Mouse (Mus musculus): Measurements from ENCODE around the gene Hcrtr1. TPM values are rescaled to one million over a fixed set of nuclear protein-coding genes. Genes with fewer than 3 reads are reported as not detected.

The Hcrtr1 gene
- polyA plus RNA-seq, 1 experiment from 2014 or later, result not detected

DNA sequence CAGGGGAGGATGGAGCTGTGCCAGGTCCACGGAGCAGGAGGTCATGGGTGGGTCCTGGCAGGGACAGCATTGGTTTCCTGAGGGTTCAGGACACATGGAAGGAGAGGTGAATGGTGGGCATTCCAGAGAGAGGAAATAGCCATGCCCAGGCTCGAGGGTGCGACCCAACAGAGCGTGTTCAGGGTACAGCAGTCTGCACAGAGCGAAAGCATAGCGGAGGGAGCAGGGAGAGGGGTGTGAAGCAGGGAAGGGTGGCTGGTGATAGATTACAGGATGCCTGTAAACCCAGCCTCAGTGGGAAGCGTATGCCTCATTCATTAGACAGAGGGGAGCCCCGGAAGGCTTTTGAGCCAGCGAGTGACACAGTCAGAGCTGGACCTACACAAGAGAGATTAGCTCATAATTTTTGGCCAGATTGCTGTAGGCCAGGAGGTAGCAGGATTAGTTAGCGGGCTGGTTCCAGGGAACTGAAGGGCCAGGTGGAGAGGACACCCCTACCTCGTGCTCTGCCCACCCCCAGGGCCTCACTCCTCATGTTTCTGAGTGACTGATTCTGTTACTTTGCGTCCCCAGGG is 53.8 kb downstream of the Hcrtr1 start:
- H3K4me1 ChIP-seq (ENCODE audit: control insufficient read depth, insufficient read depth, low read length), result no peaks in the 10 kb centered on the region
- H3K4me3 ChIP-seq (ENCODE audit: low read depth, low read length), result no peak overlapping the region
- ATAC-seq (ENCODE audit: insufficient number of reproducible peaks, low FRiP score, low TSS enrichment, low read depth) (no peak), DNase-seq (ENCODE audit: low spot score) (no peak)
- 68% methylated on average over 12 of the region's 12 CpGs for WGBS
- H3K9me3 ChIP-seq (ENCODE audit: control insufficient read depth, low read length), result no peaks in the 10 kb centered on the region
- 0 out of 2 replicates have a peak, but pooled peaks cover 5% of the 10 kb centered on the region for H3K27me3 ChIP-seq (ENCODE audit: control insufficient read depth, insufficient read depth, low read length)
- H3K36me3 ChIP-seq (ENCODE audit: control insufficient read depth, insufficient read depth, low read length), result no peaks in the 10 kb centered on the region
- no peak overlapping the region for H3K9ac ChIP-seq (ENCODE audit: low read length)
- no peak overlapping the region for H3K4me2 ChIP-seq (ENCODE audit: low read depth, severe bottlenecking)
- no peak overlapping the region for H3K27ac ChIP-seq (replicated peaks; ENCODE audit: low read depth, low read length)

DNA sequence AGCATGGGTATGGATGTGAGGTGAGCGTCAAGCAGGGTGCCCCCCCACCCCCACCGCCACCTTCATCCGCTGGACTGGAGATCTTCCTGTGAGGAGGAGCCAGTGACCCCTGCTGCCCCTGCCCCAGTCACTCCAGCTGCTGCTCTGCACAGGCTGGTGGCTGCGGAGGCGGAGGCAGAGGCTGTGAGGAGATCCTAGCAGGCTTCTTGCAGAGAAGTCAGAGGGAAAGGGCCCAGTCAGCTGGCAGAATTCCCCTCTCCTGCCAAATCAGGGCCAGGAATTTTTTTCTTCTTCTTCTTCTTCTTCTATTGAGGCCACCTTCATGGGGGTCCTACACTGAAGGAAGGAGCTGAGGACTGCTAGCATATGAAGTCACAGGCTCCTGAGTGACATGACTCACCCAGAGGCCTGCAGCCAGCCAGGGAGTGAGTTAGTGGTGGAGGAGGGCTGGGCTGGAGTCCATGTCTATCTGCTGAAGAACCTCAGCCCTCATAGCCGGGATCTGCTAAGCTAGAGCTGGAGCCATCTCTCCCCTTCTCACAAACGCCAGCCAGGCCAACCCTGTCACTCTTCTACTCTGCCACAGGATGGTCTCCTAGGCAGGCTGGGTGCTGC is 54.7 kb downstream of the Hcrtr1 start:
- Histone ChIP-seq H3K4me1 (ENCODE audit: control insufficient read depth, insufficient read depth, low read length) (no peaks in the 10 kb centered on the region), H3K27me3 (ENCODE audit: control insufficient read depth, insufficient read depth, low read length) (0 out of 2 replicates have a peak, but pooled peaks cover 5% of the 10 kb centered on the region), H3K4me3 (ENCODE audit: low read depth, low read length) (no peak overlapping the region), H3K36me3 (ENCODE audit: control insufficient read depth, insufficient read depth, low read length) (no peaks in the 10 kb centered on the region), H3K27ac (replicated peaks; ENCODE audit: low read depth, low read length) (no peak overlapping the region), H3K9me3 (ENCODE audit: control insufficient read depth, low read length) (no peaks in the 10 kb centered on the region), H3K4me2 (ENCODE audit: low read depth, severe bottlenecking) (no peak overlapping the region), H3K9ac (ENCODE audit: low read length) (no peak overlapping the region)
- no peak for ATAC-seq (ENCODE audit: insufficient number of reproducible peaks, low FRiP score, low TSS enrichment, low read depth)
- no peak for DNase-seq (ENCODE audit: low spot score)
- 44% methylated on average over 7 of the region's 7 CpGs for WGBS

DNA sequence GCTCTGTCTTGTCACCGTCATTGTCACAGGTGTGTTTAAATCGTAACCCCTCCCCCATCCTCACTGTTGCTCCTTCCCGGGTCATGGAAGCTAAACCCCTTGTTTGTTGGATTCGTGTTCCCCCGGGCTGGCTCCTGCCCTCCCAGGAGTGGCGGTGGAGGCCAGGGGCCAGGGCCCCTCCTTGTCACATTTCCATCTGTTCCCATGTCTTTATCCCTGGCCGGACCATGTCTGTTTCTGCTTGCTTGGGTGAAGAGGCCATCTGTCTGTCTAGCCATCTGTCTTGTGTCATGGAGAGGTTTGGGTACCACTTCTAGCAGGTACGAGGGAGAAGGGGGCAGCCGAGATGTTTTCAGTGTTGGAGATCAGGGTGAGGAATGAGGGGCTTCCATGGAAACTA is 56.9 kb downstream of the Hcrtr1 start:
- no peaks in the 10 kb centered on the region for H3K9me3 ChIP-seq (ENCODE audit: control insufficient read depth, low read length)
- H3K27ac ChIP-seq (replicated peaks; ENCODE audit: low read depth, low read length), result no peak overlapping the region
- DNase-seq (ENCODE audit: low spot score) (no peak), ATAC-seq (ENCODE audit: insufficient number of reproducible peaks, low FRiP score, low TSS enrichment, low read depth) (no peak)
- no peak overlapping the region for H3K4me3 ChIP-seq (ENCODE audit: low read depth, low read length)
- H3K9ac ChIP-seq (ENCODE audit: low read length), result no peak overlapping the region
- 0 out of 2 replicates have a peak, but pooled peaks cover 6% of the 10 kb centered on the region for H3K27me3 ChIP-seq (ENCODE audit: control insufficient read depth, insufficient read depth, low read length)
- WGBS, result 45% methylated on average over 9 of the region's 9 CpGs
- no peak overlapping the region for H3K4me2 ChIP-seq (ENCODE audit: low read depth, severe bottlenecking)
- no peaks in the 10 kb centered on the region for H3K36me3 ChIP-seq (ENCODE audit: control insufficient read depth, insufficient read depth, low read length)
- no peaks in the 10 kb centered on the region for H3K4me1 ChIP-seq (ENCODE audit: control insufficient read depth, insufficient read depth, low read length)

DNA sequence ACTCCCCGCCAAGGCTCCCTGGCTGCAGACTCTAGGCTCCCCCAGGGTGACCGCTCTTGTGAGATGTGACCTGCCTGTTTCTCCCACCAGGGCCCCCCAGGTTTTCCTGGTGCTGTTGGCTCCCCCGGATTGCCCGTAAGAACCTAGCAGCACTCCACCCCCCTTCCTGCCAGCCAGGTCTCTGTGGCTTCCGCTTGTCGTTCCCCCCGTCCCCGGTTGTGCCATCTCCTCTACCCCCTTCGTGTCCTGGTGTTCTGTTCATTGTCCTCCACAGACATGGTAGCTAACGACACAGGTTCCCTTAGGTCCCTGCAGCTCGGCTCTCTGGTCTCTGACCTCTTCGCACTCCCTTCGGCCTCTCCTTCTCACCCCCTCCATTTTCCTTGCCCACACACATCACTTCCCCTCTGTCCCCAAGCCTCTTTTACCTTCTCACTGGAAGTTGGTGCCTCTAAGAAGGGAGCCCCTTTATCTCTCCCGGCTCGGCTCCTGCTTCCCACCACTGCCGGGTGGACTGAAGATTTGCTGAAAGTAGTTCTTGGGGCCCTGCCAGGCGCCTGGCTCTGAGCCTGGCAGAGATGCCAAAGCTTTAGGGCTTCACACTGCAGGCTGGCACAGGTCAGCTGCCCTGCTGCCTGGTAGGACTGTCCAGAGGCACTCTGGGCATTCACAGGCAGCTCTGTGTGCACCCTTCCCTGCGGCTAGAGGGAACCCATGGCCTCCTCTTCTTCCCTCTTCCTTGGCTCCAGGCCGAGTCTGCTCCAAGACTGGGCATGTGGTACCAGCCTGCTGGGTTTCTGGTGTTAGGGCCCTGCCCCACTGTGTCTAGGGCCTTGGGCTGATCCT is 57.6 kb downstream of the Hcrtr1 start:
- Histone ChIP-seq H3K4me1 (ENCODE audit: control insufficient read depth, insufficient read depth, low read length) (no peaks in the 10 kb centered on the region), H3K9ac (ENCODE audit: low read length) (no peak overlapping the region)

More for the DNA sequence above, 57.6 kb downstream of the Hcrtr1 start:
- DNase-seq (ENCODE audit: low spot score) (no peak), ATAC-seq (ENCODE audit: insufficient number of reproducible peaks, low FRiP score, low TSS enrichment, low read depth) (no peak)
- Histone ChIP-seq H3K4me2 (ENCODE audit: low read depth, severe bottlenecking) (no peak overlapping the region), H3K27ac (replicated peaks; ENCODE audit: low read depth, low read length) (no peak overlapping the region), H3K4me3 (ENCODE audit: low read depth, low read length) (no peak overlapping the region), H3K9me3 (ENCODE audit: control insufficient read depth, low read length) (no peaks in the 10 kb centered on the region), H3K27me3 (ENCODE audit: control insufficient read depth, insufficient read depth, low read length) (0 out of 2 replicates have a peak, but pooled peaks cover 9% of the 10 kb centered on the region), H3K36me3 (ENCODE audit: control insufficient read depth, insufficient read depth, low read length) (no peaks in the 10 kb centered on the region)
- WGBS, result 77% methylated on average over 19 of the region's 19 CpGs

Other genes with a start within 250 kb of the Hcrtr1 start
- gene Spocd1, start 210.1 kb downstream of the Hcrtr1 start, polyA plus RNA-seq (2014; fragmentation: Nextera tagmentation; extraction: Ambion mirVana), result not detected in 2 replicates
- 1.2 and 1.5 TPM in 2 replicates for gene Adgrb2, start 154.5 kb downstream of the Hcrtr1 start, polyA plus RNA-seq (2014; fragmentation: Nextera tagmentation; extraction: Ambion mirVana)
- gene Col16a1, start 91.5 kb downstream of the Hcrtr1 start, polyA plus RNA-seq (2014; fragmentation: Nextera tagmentation; extraction: Ambion mirVana), result 8.1 and 8.2 TPM in 2 replicates
- gene Pef1, start 36.8 kb downstream of the Hcrtr1 start, polyA plus RNA-seq (2014; fragmentation: Nextera tagmentation; extraction: Ambion mirVana), result 69.0 and 76.5 TPM in 2 replicates
- gene Tinagl1, start 35.8 kb upstream of the Hcrtr1 start, polyA plus RNA-seq (2014; fragmentation: Nextera tagmentation; extraction: Ambion mirVana), result 6.3 and 6.9 TPM in 2 replicates
- not detected in 2 replicates for gene Gm853, start 83.0 kb upstream of the Hcrtr1 start, polyA plus RNA-seq (2014; fragmentation: Nextera tagmentation; extraction: Ambion mirVana)
- 123 and 136 TPM in 2 replicates for gene Serinc2, start 139.8 kb upstream of the Hcrtr1 start, polyA plus RNA-seq (2014; fragmentation: Nextera tagmentation; extraction: Ambion mirVana)
- 4.6 and 5.1 TPM in 2 replicates for gene Fabp3, start 169.2 kb upstream of the Hcrtr1 start, polyA plus RNA-seq (2014; fragmentation: Nextera tagmentation; extraction: Ambion mirVana)
- gene Gm10570, start 169.3 kb upstream of the Hcrtr1 start, polyA plus RNA-seq (2014; fragmentation: Nextera tagmentation; extraction: Ambion mirVana), result not detected in 2 replicates
- gene Zcchc17, start 220.6 kb upstream of the Hcrtr1 start, polyA plus RNA-seq (2014; fragmentation: Nextera tagmentation; extraction: Ambion mirVana), result 82.6 and 88.9 TPM in 2 replicates
- 234 and 251 TPM in 2 replicates for gene Snrnp40, start 220.8 kb upstream of the Hcrtr1 start, polyA plus RNA-seq (2014; fragmentation: Nextera tagmentation; extraction: Ambion mirVana)